Mouse (Mus musculus) urinary bladder, adult 2 months (tissue): Measurements from ENCODE around the gene Sema3f. TPM values are rescaled to one million over a fixed set of nuclear protein-coding genes. Genes with fewer than 3 reads are reported as not detected.
A peak's percentile ranks its signal among the peaks of the same experiment; 100 is the strongest.

ENCODE experiments used
- DNase-seq: peaks from one replicate; pipeline ENCODE4 v3.0.0; 2022; ENCODE audit warnings: low spot score
- polyA plus RNA-seq: library from polyadenylated mRNA; depleted of rRNA; stranded (reverse); fragments of >200 nt; gene quantifications from 2 replicates; pipeline ENCODE4 v1.2.3, GENCODE M21; 2012

Sema3f gene
- polyA plus RNA-seq, 1 experiment: 111 TPM

GRCm38 (mm10) chr9:107715632-107716031, 5.4 kb upstream of the Sema3f start:
- DNase-seq: no peak

DNA sequence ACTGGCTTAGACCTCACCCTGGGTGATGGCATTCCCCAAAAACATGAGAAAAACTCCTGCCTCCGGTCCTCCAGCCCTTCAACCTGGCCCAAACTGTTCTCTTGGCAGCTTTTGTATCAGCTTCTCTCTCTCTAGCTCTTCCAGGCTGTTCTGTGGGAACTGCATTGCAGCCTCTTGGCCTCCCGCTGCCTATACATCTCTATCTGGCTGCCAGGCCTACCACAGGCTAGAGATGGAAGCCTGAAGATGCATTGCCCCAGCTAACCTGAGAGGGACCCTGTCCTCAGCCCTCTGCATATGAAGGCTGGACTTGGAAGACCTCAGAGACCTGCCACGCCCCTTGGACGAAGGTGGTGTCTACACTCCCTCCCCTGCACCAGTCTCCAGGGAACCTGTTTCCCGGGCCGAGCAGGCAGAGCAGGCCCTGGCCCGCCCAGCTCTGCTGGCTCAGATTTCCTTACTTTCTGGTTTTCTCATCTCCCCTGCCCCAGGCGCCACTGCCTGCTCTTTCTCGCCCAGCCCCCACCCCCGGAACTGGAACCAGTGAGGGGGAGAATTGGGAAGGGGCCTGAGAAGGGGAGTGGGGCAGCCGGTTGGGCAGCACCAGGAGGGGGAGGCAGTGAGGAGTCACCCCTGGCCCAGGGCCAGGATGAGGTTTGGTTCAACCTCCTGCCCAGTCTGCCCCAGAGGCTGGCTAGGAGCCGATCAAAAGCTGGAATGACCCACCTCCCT, 4.1 kb upstream of the Sema3f start:
- DNase-seq: peak; percentile 67

DNA sequence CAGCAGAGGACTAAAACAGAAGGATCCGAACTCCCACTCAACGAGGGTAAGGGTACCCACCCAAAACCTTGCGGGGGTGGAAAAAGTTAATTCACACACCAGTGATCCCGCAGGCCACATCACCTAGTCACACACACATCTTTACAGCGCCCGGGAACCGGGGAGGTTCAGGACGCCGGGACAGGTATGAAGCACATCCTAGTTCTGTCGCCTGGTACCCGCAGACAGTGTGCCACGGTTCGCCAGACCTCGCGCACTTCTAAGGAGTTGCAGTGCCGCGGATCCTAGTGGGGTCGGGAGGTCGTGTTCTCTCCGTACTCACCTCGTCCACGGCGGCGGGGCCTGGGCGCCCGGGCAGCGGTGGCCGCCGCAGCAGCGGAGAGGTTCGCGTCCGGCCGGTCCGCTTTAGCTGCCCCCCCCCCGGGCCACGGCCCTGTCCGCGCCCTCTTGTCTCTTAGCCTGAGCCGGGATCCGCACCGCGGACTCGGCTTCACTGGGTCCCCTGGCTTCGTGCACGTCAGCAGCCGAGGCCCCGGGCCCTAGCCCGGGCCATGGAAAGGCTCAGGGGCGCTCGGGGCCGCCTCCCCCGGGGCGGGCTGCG, 1.1 kb downstream of the Sema3f start:
- DNase-seq: peak; percentile 48

DNA sequence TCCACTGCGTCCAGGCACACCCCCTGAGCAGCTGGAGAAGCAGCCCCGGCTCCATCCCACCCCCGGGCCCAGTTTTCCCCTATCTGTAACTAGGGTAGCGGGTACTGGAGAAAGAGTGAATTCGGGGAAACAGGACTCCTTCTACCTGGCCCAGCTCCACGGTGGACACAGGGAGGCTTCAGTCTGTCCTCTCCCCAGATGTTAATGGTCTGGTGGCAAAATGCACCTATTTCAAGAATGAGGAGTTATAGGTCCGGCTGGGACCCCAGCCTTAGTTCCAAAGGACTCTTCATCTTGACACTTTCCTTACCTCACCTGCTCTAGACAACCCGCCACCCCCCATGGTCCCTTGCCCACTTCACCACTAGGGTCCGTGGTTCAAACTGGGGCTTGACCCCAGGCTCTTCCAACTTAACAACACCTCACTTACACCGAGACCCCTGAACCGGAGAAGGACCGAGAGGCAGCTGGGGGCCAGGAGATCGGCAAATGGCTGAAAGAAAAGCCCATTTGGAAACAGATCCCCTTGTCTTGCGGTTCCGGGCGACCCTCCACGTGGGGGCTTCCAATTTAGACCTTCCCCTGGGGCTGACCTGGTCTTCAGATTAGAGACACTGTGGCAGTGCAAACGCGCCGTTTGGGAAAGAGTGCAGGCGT, 1.7 kb downstream of the Sema3f start:
- DNase-seq: no peak

DNA sequence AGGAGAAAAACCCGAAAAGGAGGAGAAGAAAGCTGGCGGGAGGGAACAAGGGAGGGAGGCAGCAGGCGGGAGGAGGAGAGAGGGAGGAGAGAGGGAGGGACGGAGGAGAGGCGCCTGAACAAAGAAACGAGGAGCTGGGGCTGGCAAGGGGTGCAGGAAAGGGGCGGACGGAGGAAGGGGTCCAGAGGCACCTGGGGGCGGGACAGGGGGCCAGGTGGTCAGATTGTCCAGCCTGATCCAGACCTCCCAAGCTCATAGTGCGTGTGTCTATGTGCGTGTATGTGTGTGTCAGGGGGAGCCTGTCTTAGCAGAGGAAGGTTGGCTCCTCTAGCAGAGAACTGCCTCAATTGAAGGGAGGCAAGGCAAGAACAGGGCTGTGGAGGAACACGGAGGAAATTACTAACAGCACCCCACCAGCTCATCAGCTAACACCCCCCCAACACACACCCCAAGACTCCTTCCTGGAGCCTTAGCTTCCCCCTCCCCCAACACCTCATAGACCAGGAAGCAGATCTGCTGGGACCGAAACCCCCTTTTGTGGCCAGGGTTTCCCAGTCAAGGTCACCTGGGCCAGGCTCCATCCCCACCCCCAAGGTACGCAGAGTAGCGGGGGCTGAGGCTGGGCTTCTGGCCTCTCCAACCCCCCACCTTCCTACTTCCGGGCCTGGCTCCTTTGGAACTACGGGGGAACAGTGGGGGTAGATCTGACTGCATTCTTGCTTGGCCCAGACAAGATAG, 2.4 kb downstream of the Sema3f start:
- DNase-seq: peak; percentile 40

GRCm38 (mm10) chr9:107706781-107707211, 3.5 kb downstream of the Sema3f start:
- peak; percentile 74 for DNase-seq

DNA sequence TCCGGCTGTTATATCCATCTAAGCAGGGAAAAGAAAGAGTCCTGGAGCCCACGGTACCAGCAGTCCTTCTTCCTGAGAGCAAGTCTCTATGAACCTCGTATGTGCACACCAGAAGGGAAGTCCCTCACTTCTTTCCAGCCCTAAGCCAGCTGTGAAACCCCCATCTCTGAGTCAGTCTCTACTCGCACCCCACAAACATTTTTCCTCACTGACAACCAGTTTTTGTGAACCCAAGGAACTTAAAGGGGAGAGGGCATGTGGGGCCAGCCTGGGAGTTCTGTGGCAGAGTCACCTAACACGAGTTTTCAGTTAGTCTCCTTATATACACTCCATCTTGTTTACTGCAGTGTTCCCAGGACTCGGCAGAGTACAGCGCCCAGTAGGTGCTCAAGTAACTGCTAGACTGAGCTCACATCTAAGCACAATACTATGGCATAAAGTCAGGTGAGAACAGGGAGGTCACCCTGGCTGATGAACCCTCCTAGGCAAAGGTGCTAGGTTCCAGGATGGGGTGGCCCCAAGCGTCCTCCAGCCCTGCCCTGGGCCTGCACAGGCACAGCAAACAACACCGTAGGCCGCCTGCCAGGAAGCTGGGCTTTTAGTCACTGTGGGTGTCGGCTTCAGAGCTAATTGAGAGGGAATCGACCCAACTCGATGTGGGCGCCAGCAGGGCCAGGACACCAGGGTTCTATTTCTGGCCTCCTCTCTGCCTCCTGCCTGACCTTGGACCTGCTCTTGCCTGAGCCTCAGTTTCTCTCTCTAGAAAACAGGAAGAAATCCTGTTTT, 6.7 kb downstream of the Sema3f start:
- peak; percentile 56 for DNase-seq

DNA sequence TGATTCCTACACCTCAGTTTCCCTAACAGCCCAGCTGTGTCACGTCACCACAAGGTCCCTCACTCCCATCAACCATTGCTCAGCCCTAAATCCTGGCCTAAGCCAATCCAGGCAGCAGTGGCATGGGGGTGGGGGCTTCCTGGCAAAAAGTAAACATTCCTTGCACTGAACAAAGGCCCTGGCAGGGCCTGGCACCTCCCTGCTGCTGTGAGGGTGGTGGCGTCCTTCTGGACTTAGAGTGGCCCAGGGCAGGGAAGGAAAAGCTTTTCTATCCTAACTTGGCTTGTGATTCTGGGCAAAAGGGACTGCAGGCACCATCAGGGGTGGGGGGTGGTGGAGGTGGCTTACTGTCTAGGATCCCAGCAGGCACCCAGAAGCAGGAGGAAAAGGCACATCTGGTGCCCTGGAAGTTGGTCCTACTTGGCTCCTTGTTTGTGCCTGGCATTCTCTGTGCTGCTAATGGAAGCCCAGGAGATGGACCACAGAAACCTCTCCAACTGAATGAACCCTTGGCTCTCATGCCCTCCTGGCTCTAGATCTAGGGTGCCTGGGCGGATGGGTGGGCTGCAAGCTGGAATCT, 7.6 kb downstream of the Sema3f start:
- DNase-seq: no peak

GRCm38 (mm10) chr9:107701594-107701993, 8.7 kb downstream of the Sema3f start:
- DNase-seq: peak; percentile 85

DNA sequence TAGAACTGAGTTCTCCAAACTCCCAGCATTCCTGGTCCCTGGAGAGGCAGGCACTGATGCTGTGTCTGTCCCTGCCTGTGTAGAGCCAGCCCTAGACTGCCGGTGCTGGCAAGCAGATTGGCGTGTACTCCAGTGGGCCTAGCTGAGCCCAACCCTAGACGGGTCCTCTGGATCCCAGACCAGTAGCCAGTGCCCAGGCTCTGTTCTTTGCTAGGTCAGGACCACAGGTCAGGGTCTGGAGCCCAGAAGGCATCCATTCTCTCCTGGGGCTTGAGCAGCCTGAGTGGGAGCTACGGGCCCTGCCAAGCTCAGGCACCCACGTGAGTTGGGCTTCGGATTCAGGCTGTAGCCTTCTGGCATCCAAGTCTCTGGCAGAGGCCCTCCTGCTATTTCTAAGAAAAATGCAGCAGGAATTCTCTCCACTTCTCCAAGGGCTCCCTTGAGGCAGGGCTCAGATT, 10.1 kb downstream of the Sema3f start:
- DNase-seq: peak; percentile 39

DNA sequence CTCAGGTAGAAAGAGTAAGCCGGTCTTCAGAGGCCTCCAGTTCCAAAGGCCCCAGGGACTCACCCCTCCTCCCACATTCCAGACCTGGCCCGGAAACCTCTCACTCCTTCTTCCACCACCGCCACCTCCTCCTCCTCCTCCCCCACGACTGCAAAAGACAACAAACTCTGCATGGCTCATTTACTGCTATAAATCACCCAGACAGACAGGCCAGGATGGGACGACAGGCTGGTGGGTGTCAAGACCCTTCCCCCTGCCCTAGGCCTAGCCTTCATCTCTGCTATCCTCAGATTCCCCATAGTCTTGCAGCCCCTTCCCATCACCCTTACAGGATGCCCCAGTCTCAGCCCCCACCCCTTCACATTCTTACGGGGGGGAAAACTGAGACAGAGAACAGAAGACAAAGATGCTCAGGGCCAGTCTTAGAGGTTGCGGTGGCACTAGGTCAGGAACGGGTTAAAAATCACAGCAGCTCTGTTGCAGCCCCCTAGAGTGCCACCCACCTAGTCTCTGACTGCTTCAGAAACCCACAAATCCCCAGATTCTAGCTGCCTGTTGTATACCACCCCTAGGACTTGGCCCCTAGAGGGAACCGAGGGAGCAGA, 10.8 kb downstream of the Sema3f start:
- DNase-seq: no peak

DNA sequence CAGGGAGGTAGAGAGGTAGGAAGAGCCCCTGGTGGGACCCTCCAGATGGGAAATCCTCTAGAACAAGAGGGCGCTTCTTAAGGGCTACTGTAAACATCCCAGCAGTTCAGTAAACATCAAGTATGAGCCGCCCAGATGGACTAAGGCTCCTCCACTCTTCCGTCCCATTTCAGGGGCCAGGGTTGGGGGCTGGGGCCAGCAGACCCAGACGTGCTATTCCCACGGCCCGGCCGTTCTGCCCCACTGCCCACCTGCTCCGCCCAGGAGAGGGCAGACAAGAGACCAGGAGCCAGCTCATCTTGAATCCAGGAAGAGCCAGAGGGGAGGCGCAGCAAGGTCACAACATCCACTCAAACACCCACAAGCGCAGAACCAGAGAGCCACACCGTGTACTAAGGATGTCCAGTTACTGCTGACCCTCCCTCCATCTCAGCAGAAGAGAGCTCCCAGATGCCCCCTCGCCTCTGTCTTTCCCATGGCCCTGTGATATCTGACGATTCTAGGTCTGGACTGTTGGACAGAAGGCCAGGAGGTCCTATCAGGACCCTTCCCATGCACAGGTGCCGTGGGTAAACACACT, 11.6 kb downstream of the Sema3f start:
- no peak for DNase-seq

DNA sequence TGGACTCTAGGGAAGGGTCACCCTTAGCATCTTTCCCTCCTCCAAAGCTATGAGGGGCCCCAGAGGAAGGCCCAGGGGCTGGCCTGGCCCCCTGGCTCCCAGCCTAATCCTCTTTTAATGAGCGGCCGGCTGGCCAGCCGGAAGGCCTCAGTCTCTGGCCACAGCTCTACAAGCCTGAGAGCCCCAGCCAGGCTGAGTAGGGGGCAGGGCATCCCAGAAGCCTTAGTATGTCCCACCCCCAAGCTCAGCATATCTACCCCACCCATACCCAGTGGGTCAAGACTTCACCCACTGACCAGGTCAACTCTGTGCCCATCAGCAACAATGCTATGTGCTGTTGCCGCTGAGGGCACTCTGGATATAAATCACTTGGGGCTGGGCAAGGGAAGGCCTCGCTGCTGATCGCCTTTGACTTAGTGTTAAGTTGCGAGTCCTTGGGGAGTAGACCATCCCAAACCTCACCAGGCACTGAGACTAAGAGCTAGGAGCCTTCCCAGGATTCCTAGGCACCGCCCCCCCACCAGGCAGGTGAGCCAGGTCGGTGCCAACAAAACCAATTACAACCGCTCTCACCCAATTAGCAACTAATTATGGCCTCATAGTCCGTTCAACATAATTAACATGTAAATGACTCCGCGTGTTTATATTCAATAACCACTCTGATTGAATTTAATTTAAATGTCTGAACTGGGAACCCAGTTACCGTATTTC, 12.3 kb downstream of the Sema3f start:
- DNase-seq: no peak

DNA sequence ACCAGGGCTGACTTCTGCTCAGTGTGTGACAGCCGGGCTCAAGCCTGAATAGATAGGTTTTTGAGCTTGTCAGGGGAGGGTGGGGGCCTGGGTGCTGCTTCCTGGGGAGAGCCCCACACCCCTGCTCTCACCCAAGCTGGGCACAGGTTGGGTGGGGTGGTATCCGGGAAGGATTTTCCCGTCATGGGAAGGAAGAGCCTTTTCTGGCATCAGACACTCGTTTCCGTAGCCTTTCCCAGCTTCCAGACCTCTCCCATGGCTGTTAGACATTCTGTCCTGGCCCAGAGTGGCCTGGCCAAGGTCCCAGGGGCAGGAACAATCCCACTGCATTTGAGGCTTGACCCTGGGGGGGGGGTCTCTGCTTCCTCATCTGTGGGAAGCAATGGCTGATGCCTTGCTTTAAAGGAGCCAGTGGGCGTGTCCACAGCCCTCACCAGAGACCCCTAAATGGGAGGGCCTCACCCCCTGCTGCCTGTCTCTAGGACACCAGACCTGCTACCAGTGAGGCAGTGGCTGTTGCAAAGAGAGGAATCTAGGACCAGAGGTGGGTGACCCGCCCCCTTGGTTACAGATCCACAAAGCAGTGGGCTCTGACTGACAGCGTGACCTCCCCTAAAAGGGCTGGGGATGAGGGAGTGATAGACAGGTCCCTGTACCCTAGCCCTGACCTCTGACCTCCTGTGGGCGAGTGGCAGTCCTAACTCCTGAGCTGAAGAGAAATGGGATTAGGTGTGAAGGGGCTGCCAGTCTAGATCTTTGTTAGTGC, 13.2 kb downstream of the Sema3f start:
- DNase-seq: no peak

- no peak for DNase-seq
Measured at GRCm38 (mm10) chr9:107696106-107696479, 14.2 kb downstream of the Sema3f start.

GRCm38 (mm10) chr9:107695441-107696105, 14.7 kb downstream of the Sema3f start:
- DNase-seq: no peak

DNA sequence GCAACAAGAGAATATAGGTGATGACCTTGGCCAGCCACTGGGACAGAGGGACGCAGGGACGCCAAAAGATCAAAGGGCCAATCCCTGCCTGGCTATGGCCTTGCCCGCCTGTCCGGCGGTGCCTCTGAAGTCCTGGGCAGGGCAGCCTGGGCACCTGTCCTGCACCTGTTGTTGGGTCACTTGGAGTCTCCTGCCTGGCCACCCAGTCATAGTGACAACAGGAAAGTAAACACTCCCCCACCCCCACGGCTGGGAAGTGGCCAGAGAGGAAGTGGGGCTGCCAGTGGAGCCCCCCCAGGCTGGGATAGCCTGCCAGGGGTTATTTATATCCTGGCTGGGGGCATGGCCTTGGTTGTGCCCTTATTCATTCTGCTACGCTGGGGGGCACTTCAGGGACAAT, 15.6 kb downstream of the Sema3f start:
- DNase-seq: no peak

- no peak for DNase-seq
Measured at GRCm38 (mm10) chr9:107693433-107693987, 16.8 kb downstream of the Sema3f start.
